Mouse (Mus musculus) C2C12 (cell line): ENCODE results near the gene Opa1. TPM values are rescaled to one million over a fixed set of nuclear protein-coding genes. Genes with fewer than 3 reads are reported as not detected.

ENCODE experiments used
- H3K27me3 ChIP-seq: one replicate; pipeline ENCODE4 v1.6.1; 2011; ENCODE audit not compliant: control insufficient read depth, insufficient read depth, insufficient read length
- H3K36me3 ChIP-seq: one replicate; pipeline ENCODE4 v1.6.1; 2011; ENCODE audit not compliant: control insufficient read depth, insufficient read depth
- H3K4me3 ChIP-seq: one replicate; pipeline ENCODE4 v1.5.1; 2011; ENCODE audit warnings: mild to moderate bottlenecking, control low read depth; ENCODE audit not compliant: poor library complexity, insufficient read depth, severe bottlenecking
- H3K79me2 ChIP-seq: one replicate; pipeline ENCODE4 v1.6.1; 2011; ENCODE audit not compliant: control insufficient read depth, insufficient read depth
- H3K79me3 ChIP-seq: one replicate; pipeline ENCODE4 v1.6.1; 2011; ENCODE audit warnings: low read depth, control low read depth
- H3ac ChIP-seq: one replicate; pipeline ENCODE3; 2011; ENCODE audit warnings: low read depth; ENCODE audit not compliant: control insufficient read depth, insufficient read length
- CEBPB ChIP-seq: IDR thresholded peaks from one replicate; pipeline ENCODE4 v1.6.1; 2011; ENCODE audit warnings: low read depth, mild to moderate bottlenecking, control low read depth, moderate library complexity
- CTCF ChIP-seq: IDR thresholded peaks from one replicate; pipeline ENCODE4 v1.5.1; 2011; ENCODE audit not compliant: control insufficient read depth, insufficient read depth, insufficient read length
- FOSL1 ChIP-seq: IDR thresholded peaks from one replicate; pipeline ENCODE4 v1.8.0; 2011; ENCODE audit warnings: mild to moderate bottlenecking, low read length; ENCODE audit not compliant: poor library complexity, insufficient read depth, severe bottlenecking
- MAX ChIP-seq: IDR thresholded peaks from one replicate; pipeline ENCODE4 v1.6.1; 2011; ENCODE audit warnings: mild to moderate bottlenecking, control low read depth
- MYOD1 ChIP-seq: IDR thresholded peaks from one replicate; pipeline ENCODE4 v1.6.1; 2011; ENCODE audit warnings: low read depth; ENCODE audit not compliant: control insufficient read depth, insufficient read length
- MYOG ChIP-seq: IDR thresholded peaks from one replicate; pipeline ENCODE4 v1.6.1; 2011; ENCODE audit not compliant: control insufficient read depth, insufficient read length; ENCODE audit errors: extremely low read depth
- USF1 ChIP-seq: IDR thresholded peaks from one replicate; pipeline ENCODE4 v1.6.1; 2011; ENCODE audit warnings: low read depth, mild to moderate bottlenecking, control low read depth, moderate library complexity
- polyA plus RNA-seq: library from polyadenylated mRNA; unstranded; fragments of >200 nt; fragmentation: generic; extraction: Trizol; gene quantifications from one replicate; pipeline ENCODE4 v1.2.1, GENCODE M21; 2012; ENCODE audit warnings: missing spikeins

Opa1 gene
- polyA plus RNA-seq, 1 experiment: 13.8 TPM

- TF ChIP-seq MAX (no peak), MYOD1 (no peak), CTCF (no peak), MYOG (no peak), USF1 (no peak), FOSL1 (no peak), CEBPB (no peak)
- Histone ChIP-seq H3K27me3 (no peaks in the 10 kb centered on the region), H3ac (no peak overlapping the region), H3K36me3 (no peaks in the 10 kb centered on the region), H3K79me2 (no peaks in the 10 kb centered on the region), H3K79me3 (no peaks in the 10 kb centered on the region), H3K4me3 (no peak overlapping the region)
These were observed 109.1 kb downstream of the Opa1 start for GRCm38 (mm10) chr16:29687987-29688885.

- no peaks in the 10 kb centered on the region for H3K79me2 ChIP-seq
- TF ChIP-seq CEBPB (no peak), MYOD1 (no peak), USF1 (no peak), CTCF (no peak), MAX (no peak), FOSL1 (no peak), MYOG (no peak)
- no peak overlapping the region for H3ac ChIP-seq
- no peaks in the 10 kb centered on the region for H3K36me3 ChIP-seq
- H3K79me3 ChIP-seq: no peaks in the 10 kb centered on the region
- no peaks in the 10 kb centered on the region for H3K27me3 ChIP-seq
- H3K4me3 ChIP-seq: no peak overlapping the region
These were observed 110.2 kb downstream of the Opa1 start for GRCm38 (mm10) chr16:29689187-29689819.

GRCm38 (mm10) chr16:29693025-29693682 lies 114.0 kb downstream of the Opa1 start:
- Histone ChIP-seq H3K4me3 (no peak overlapping the region), H3K27me3 (no peaks in the 10 kb centered on the region), H3K36me3 (no peaks in the 10 kb centered on the region), H3ac (no peak overlapping the region), H3K79me3 (no peaks in the 10 kb centered on the region), H3K79me2 (no peaks in the 10 kb centered on the region)
- no peak for TF ChIP-seq MAX
- TF ChIP-seq MYOG: no peak
- no peak for TF ChIP-seq MYOD1
- no peak for TF ChIP-seq CEBPB
- TF ChIP-seq USF1: no peak
- TF ChIP-seq CTCF: no peak
- no peak for TF ChIP-seq FOSL1

GRCm38 (mm10) chr16:29693791-29694419 lies 114.8 kb downstream of the Opa1 start:
- no peaks in the 10 kb centered on the region for H3K36me3 ChIP-seq
- H3K4me3 ChIP-seq: no peak overlapping the region
- no peak overlapping the region for H3ac ChIP-seq
- no peak for TF ChIP-seq CEBPB
- TF ChIP-seq CTCF: no peak
- TF ChIP-seq MYOG: no peak
- no peak for TF ChIP-seq FOSL1
- TF ChIP-seq USF1: no peak
- TF ChIP-seq MYOD1: no peak
- TF ChIP-seq MAX: no peak
- no peaks in the 10 kb centered on the region for H3K79me3 ChIP-seq
- H3K79me2 ChIP-seq: no peaks in the 10 kb centered on the region
- H3K27me3 ChIP-seq: no peaks in the 10 kb centered on the region

GRCm38 (mm10) chr16:29694420-29694959 lies 115.4 kb downstream of the Opa1 start:
- Histone ChIP-seq H3K27me3 (no peaks in the 10 kb centered on the region), H3ac (no peak overlapping the region), H3K79me2 (no peaks in the 10 kb centered on the region), H3K79me3 (no peaks in the 10 kb centered on the region), H3K36me3 (no peaks in the 10 kb centered on the region), H3K4me3 (no peak overlapping the region)
- TF ChIP-seq CEBPB (no peak), MYOD1 (no peak), FOSL1 (no peak), MYOG (no peak), CTCF (no peak), USF1 (no peak), MAX (no peak)

Other genes starting within 250 kb of the Opa1 start
- gene Atp13a5, start 200.6 kb upstream of the Opa1 start, polyA plus RNA-seq: not detected
- 0.01 TPM for gene Atp13a4, start 34.5 kb upstream of the Opa1 start, polyA plus RNA-seq